Mouse (Mus musculus): ENCODE results near the gene Rbbp9. TPM values are rescaled to one million over a fixed set of nuclear protein-coding genes. Genes with fewer than 3 reads are reported as not detected.

Rbbp9 gene
- total RNA-seq, 2 experiments from 2014 or later: 30.4 to 32.7 TPM

- DNase-seq: no peak
Observed at GRCm38 (mm10) chr2:144514619-144515018, 36.0 kb downstream of the Rbbp9 start.

GRCm38 (mm10) chr2:144502134-144502533, 48.5 kb downstream of the Rbbp9 start:
- DNase-seq: peak; percentile 39 to 45

Other genes starting within 250 kb of the Rbbp9 start
- not detected for gene Ovol2, start 218.7 kb downstream of the Rbbp9 start, total RNA-seq (2021)
- gene Kat14, start 181.9 kb downstream of the Rbbp9 start, total RNA-seq (2021): 10 to 100 TPM; 21.4 to 29.6 TPM
- 1 to 10 TPM; 3.2 to 6.4 TPM for gene Pet117, start 181.9 kb downstream of the Rbbp9 start, total RNA-seq (2021)
- gene Dzank1, start 23.5 kb downstream of the Rbbp9 start, total RNA-seq (2021): 1 to 10 TPM; 2.4 to 2.7 TPM
- gene Polr3f, start 23.2 kb downstream of the Rbbp9 start, total RNA-seq (2021): 10 to 100 TPM; 22.2 to 22.3 TPM
- gene Sec23b, start 5.4 kb upstream of the Rbbp9 start, total RNA-seq (2021): 100 to 1,000 TPM in 1 of 2 experiments, 10 to 100 TPM in 1; 89.6 to 101 TPM
- 10 to 100 TPM; 50.7 to 57.4 TPM for gene Smim26, start 43.2 kb upstream of the Rbbp9 start, total RNA-seq (2021)
- 10 to 100 TPM; 15.8 to 20.0 TPM for gene Dtd1, start 49.0 kb upstream of the Rbbp9 start, total RNA-seq (2021)

Measured in adrenal gland, postnatal 36 days (tissue).